Mouse (Mus musculus): ENCODE measurements around the gene Dhrs1. TPM values are rescaled to one million over a fixed set of nuclear protein-coding genes. Genes with fewer than 3 reads are reported as not detected.

Dhrs1 gene
- polyA plus RNA-seq (2014; fragmentation: Illumina TruSeq; extraction: RNeasy Lipid Tissue Mini Kit (QIAGEN cat#74804); ENCODE audit: low read depth, low replicate concordance): 15.6 TPM

DNA sequence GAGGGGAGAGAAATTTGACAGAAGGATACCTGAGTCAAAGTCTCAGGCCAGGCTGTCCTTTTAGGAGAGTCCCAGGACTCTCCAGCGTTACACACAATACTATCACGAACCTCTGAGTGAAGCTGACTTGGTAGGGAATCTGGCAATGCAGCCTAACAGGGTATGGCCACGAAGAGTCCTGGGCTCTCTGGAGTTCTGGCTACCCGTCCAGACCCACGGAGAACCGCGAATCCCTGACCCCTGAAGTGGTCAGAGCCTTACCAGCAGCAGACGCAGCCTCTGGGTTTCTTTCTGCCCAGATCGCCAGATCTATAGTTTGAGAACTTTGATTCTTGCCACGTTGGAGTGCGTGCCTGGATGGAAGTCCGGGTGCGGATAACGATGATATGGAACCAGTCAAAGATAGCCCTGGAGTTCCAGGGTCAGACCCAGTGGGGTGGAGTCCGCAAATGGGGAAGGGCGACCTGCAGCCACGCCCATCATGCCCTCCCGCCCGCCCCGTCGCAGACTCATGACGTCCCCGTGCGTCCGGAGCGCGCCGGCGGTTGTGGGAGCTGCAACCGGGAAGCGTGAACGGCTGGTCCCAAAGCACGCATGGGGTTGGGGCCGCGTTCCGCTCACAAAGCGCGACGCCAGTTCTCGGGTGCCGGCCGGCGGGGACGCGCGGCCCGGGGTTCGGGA lies at the start of gene Dhrs1, which contains the start of gene Nop9:
Gene Dhrs1 (minus strand): TSS at position 511 of the 681 bp plus-strand sequence.
Gene Nop9 (plus strand): TSS at position 514 of the 681 bp plus-strand sequence.

DNA sequence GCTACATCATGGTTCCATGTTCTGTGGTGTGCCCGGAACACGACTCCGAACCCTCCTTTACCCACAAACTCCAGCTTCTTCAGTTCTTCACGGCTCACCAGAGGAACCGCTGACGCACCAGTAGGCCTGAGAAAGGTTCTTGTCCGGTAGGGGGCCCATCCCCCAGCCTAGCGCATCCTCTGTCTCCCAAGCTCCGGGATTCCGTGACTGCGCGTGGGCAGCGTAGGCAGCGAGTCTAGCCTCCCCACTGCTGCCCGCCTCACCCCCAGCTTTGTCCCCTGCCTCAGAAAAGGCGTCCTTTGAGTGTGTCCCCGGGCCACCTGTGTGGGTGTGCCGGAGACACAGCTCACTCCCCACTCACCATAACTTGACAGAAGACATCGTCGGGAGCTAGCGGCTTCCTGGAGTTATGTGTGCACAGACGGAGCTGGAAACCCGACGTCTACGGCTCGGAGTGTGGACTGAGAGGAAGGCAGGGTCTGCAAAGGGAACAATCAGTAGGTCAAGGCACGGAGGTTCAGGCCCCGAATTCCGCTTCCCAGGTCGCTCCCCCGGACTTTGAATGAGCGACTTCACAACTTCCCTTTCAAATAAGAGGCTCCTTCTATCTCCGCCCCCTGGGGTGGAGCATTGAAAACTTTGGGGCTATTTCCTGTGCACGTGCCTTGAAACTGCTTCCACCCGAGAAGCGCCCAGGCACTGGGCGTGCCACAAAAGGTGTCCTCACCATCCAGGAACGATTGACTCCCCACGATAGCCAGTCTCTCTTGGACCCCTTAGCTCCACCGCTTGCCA lies 43.0 kb upstream of the Dhrs1 start, which contains the start of gene Ripk3:
Gene Ripk3 (minus strand): TSS at position 610 of the 795 bp plus-strand sequence.

DNA sequence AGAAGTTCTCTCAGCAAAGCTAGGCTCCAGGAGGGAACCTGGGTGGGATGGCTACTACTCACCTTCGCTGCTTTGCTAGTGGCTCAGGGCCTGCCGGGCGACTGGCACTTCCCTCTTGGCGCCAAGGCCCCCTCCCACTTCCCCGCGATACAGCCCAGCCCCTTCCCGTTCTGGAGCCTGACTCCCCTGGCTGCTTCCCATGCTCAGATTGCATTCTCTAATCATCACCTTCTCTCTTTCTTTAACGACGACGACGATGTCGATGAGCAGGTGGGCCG lies 38.4 kb upstream of the Dhrs1 start, which contains the start of gene Adcy4:
Gene Adcy4 (minus strand): TSS at position 138 of the 278 bp plus-strand sequence.

DNA sequence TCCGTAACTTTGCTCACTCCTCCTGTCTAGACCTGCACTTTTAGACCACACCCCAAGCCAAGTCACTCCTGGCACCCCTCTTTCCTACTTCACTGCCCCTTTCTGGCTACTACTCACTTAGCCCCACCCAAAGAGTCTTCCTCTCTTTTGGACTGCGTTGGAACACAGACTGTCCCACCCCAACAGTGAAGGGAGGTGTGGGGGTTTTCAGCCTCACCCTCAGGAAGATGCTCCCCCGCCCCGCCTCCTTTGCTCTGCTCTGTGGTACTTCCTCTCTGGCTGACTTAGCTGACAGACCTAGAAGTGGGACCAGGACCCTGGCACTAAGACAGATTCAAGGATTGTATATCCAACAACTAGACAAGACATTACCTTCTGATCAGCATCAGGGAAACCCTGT lies 20.2 kb upstream of the Dhrs1 start, which contains the start of gene Ltb4r1:
Gene Ltb4r1 (plus strand): TSS at position 267 of the 400 bp plus-strand sequence.

DNA sequence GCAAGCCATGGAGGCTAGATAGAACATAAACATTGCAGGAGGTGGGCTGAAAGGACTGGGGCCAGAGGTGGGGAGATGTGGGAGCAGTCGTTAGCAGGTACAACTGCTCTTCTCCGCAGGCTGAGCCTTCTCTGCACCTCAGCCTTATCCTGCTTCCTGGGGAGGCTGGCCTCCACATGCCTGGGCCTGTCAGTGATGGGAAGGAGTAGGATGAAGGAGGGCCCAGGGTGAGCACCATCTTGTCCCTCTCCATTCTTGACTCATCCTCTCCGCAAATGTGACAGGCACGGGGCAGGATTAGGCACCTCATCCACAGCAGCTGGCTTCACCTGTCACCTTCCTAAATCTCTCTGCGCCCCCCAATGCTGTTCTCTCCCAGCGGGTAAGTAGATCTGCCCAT lies 15.7 kb upstream of the Dhrs1 start, which contains the start of gene Ltb4r2:
Gene Ltb4r2 (plus strand): TSS at position 266 of the 400 bp plus-strand sequence.

DNA sequence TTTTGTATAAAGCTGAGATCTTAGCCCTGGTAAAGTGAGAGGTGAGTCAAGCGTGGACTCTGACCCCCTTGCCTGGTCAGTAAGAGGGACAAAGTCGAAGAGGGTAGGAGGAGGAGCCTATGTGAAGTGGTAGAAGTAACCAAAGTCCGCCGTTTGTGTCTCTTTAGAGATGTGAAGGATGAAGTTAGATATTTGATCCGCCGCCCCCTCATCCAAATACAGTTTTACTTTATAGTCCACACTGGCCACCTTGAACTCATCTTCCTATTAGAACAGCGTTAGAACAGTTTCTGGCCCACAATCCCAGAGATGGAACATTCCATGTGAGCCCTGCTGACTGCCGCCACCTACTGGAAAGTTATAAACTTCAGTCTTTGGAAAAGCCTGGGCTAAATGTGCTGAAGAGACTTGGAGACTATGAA lies 12.9 kb upstream of the Dhrs1 start, which contains the start of gene Cideb:
Gene Cideb (minus strand): TSS at position 96 of the 422 bp plus-strand sequence.

DNA sequence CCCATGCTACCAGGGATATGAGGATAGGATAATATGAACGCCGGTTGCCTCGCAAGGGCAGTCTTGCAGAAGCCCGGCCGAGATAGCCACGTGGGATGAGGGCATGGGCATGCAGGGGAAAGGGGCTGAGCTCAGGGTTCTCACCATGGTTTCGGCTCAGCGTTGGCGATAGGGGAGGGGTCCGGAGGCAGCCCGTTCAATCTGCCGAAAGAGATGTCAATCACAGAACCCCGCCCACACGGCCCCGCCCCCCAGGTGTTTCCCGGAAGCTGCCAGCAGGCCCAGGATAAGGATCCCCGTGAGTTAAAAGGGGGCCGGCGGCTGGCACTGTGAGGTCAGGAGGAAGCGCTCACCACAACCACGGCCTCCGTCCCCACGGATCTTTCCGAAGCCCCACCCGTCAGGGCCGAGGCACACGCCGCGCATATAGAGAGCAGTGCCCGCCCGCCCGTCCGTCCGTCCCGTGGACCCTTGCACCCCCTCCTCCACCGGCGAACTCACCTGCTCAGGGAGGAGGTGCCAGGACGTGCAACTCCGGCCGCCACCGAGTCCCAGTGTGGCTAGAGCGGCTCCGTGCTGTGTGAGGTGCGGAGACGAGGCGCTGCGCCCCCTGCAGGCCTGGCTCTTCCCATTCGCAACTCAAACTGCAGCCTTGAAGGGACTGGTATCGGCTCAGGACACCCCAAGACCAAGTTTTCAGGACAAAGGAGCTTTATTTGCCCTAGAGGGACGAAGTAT lies 23.6 kb downstream of the Dhrs1 start, which contains the start of gene Rabggta:
Gene Rabggta (minus strand): TSS at position 564 of the 738 bp plus-strand sequence.

DNA sequence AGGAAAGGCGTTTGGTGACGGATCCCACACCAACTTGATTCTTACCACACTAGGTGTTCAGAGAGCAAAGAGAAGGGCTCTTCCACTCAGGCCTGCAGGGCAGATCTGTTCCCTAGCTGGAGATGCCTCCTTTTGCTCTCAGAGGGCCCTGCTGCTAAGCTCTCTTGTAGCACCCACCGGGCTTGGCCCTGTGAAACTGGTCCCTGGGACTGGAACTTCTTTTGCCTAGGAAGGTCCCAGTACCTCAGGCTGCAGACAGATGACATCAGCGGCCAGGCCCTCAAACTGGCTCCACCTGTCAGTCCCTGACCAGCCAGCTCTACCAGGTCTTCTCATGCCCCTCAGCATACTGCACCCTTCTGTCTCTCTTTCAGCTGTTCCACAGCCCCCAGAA lies 31.8 kb downstream of the Dhrs1 start, which contains the start of gene Tgm1:
Gene Tgm1 (minus strand): TSS at position 198 of the 394 bp plus-strand sequence.

Other genes with a start within 250 kb of the Dhrs1 start
- not detected for gene Cpne6, start 235.2 kb downstream of the Dhrs1 start, polyA plus RNA-seq (2014; fragmentation: Illumina TruSeq; extraction: RNeasy Lipid Tissue Mini Kit (QIAGEN cat#74804); ENCODE audit: low read depth, low replicate concordance)
- gene Nrl, start 220.7 kb downstream of the Dhrs1 start, polyA plus RNA-seq (2014; fragmentation: Illumina TruSeq; extraction: RNeasy Lipid Tissue Mini Kit (QIAGEN cat#74804); ENCODE audit: low read depth, low replicate concordance): not detected
- gene Pck2, start 205.4 kb downstream of the Dhrs1 start, polyA plus RNA-seq (2014; fragmentation: Illumina TruSeq; extraction: RNeasy Lipid Tissue Mini Kit (QIAGEN cat#74804); ENCODE audit: low read depth, low replicate concordance): 4.3 TPM
- gene Dcaf11, start 185.7 kb downstream of the Dhrs1 start, polyA plus RNA-seq (2014; fragmentation: Illumina TruSeq; extraction: RNeasy Lipid Tissue Mini Kit (QIAGEN cat#74804); ENCODE audit: low read depth, low replicate concordance): 19.7 TPM
- not detected for gene A730061H03Rik, start 185.3 kb downstream of the Dhrs1 start, polyA plus RNA-seq (2014; fragmentation: Illumina TruSeq; extraction: RNeasy Lipid Tissue Mini Kit (QIAGEN cat#74804); ENCODE audit: low read depth, low replicate concordance)
- gene Fitm1, start 170.1 kb downstream of the Dhrs1 start, polyA plus RNA-seq (2014; fragmentation: Illumina TruSeq; extraction: RNeasy Lipid Tissue Mini Kit (QIAGEN cat#74804); ENCODE audit: low read depth, low replicate concordance): not detected
- gene Psme1, start 167.6 kb downstream of the Dhrs1 start, polyA plus RNA-seq (2014; fragmentation: Illumina TruSeq; extraction: RNeasy Lipid Tissue Mini Kit (QIAGEN cat#74804); ENCODE audit: low read depth, low replicate concordance): 266 TPM
- 10.2 TPM for gene Emc9, start 160.4 kb downstream of the Dhrs1 start, polyA plus RNA-seq (2014; fragmentation: Illumina TruSeq; extraction: RNeasy Lipid Tissue Mini Kit (QIAGEN cat#74804); ENCODE audit: low read depth, low replicate concordance)
- gene Psme2, start 154.6 kb downstream of the Dhrs1 start, polyA plus RNA-seq (2014; fragmentation: Illumina TruSeq; extraction: RNeasy Lipid Tissue Mini Kit (QIAGEN cat#74804); ENCODE audit: low read depth, low replicate concordance): 161 TPM
- gene Rnf31, start 154.0 kb downstream of the Dhrs1 start, polyA plus RNA-seq (2014; fragmentation: Illumina TruSeq; extraction: RNeasy Lipid Tissue Mini Kit (QIAGEN cat#74804); ENCODE audit: low read depth, low replicate concordance): 6.4 TPM
- gene Irf9, start 142.1 kb downstream of the Dhrs1 start, polyA plus RNA-seq (2014; fragmentation: Illumina TruSeq; extraction: RNeasy Lipid Tissue Mini Kit (QIAGEN cat#74804); ENCODE audit: low read depth, low replicate concordance): 44.9 TPM
- 2.4 TPM for gene Rec8, start 127.7 kb downstream of the Dhrs1 start, polyA plus RNA-seq (2014; fragmentation: Illumina TruSeq; extraction: RNeasy Lipid Tissue Mini Kit (QIAGEN cat#74804); ENCODE audit: low read depth, low replicate concordance)
- 13.4 TPM for gene Ipo4, start 109.7 kb downstream of the Dhrs1 start, polyA plus RNA-seq (2014; fragmentation: Illumina TruSeq; extraction: RNeasy Lipid Tissue Mini Kit (QIAGEN cat#74804); ENCODE audit: low read depth, low replicate concordance)
- gene Gm49378, start 107.8 kb downstream of the Dhrs1 start, polyA plus RNA-seq (2014; fragmentation: Illumina TruSeq; extraction: RNeasy Lipid Tissue Mini Kit (QIAGEN cat#74804); ENCODE audit: low read depth, low replicate concordance): 1.7 TPM
- 48.9 TPM for gene Tm9sf1, start 101.9 kb downstream of the Dhrs1 start, polyA plus RNA-seq (2014; fragmentation: Illumina TruSeq; extraction: RNeasy Lipid Tissue Mini Kit (QIAGEN cat#74804); ENCODE audit: low read depth, low replicate concordance)
- gene Tssk4, start 95.5 kb downstream of the Dhrs1 start, polyA plus RNA-seq (2014; fragmentation: Illumina TruSeq; extraction: RNeasy Lipid Tissue Mini Kit (QIAGEN cat#74804); ENCODE audit: low read depth, low replicate concordance): not detected
- gene Mdp1, start 85.2 kb downstream of the Dhrs1 start, polyA plus RNA-seq (2014; fragmentation: Illumina TruSeq; extraction: RNeasy Lipid Tissue Mini Kit (QIAGEN cat#74804); ENCODE audit: low read depth, low replicate concordance): 32.2 TPM
- 44.1 TPM for gene Gmpr2, start 73.7 kb downstream of the Dhrs1 start, polyA plus RNA-seq (2014; fragmentation: Illumina TruSeq; extraction: RNeasy Lipid Tissue Mini Kit (QIAGEN cat#74804); ENCODE audit: low read depth, low replicate concordance)
- 81.5 TPM for gene Nedd8, start 73.6 kb downstream of the Dhrs1 start, polyA plus RNA-seq (2014; fragmentation: Illumina TruSeq; extraction: RNeasy Lipid Tissue Mini Kit (QIAGEN cat#74804); ENCODE audit: low read depth, low replicate concordance)
- gene Tinf2, start 63.9 kb downstream of the Dhrs1 start, polyA plus RNA-seq (2014; fragmentation: Illumina TruSeq; extraction: RNeasy Lipid Tissue Mini Kit (QIAGEN cat#74804); ENCODE audit: low read depth, low replicate concordance): 10.6 TPM
- gene Tgm1, start 31.8 kb downstream of the Dhrs1 start, polyA plus RNA-seq (2014; fragmentation: Illumina TruSeq; extraction: RNeasy Lipid Tissue Mini Kit (QIAGEN cat#74804); ENCODE audit: low read depth, low replicate concordance): not detected
- gene Rabggta, start 23.4 kb downstream of the Dhrs1 start, polyA plus RNA-seq (2014; fragmentation: Illumina TruSeq; extraction: RNeasy Lipid Tissue Mini Kit (QIAGEN cat#74804); ENCODE audit: low read depth, low replicate concordance): 0.47 TPM
- 6.7 TPM for gene Nop9, start within 50 bp of the Dhrs1 start, polyA plus RNA-seq (2014; fragmentation: Illumina TruSeq; extraction: RNeasy Lipid Tissue Mini Kit (QIAGEN cat#74804); ENCODE audit: low read depth, low replicate concordance)
- not detected for gene Cideb, start 12.8 kb upstream of the Dhrs1 start, polyA plus RNA-seq (2014; fragmentation: Illumina TruSeq; extraction: RNeasy Lipid Tissue Mini Kit (QIAGEN cat#74804); ENCODE audit: low read depth, low replicate concordance)
- gene Ltb4r2, start 15.7 kb upstream of the Dhrs1 start, polyA plus RNA-seq (2014; fragmentation: Illumina TruSeq; extraction: RNeasy Lipid Tissue Mini Kit (QIAGEN cat#74804); ENCODE audit: low read depth, low replicate concordance): not detected
- 0.41 TPM for gene Ltb4r1, start 20.3 kb upstream of the Dhrs1 start, polyA plus RNA-seq (2014; fragmentation: Illumina TruSeq; extraction: RNeasy Lipid Tissue Mini Kit (QIAGEN cat#74804); ENCODE audit: low read depth, low replicate concordance)
- gene Adcy4, start 38.4 kb upstream of the Dhrs1 start, polyA plus RNA-seq (2014; fragmentation: Illumina TruSeq; extraction: RNeasy Lipid Tissue Mini Kit (QIAGEN cat#74804); ENCODE audit: low read depth, low replicate concordance): 1.1 TPM
- gene Ripk3, start 43.2 kb upstream of the Dhrs1 start, polyA plus RNA-seq (2014; fragmentation: Illumina TruSeq; extraction: RNeasy Lipid Tissue Mini Kit (QIAGEN cat#74804); ENCODE audit: low read depth, low replicate concordance): not detected
- gene Nfatc4, start 77.5 kb upstream of the Dhrs1 start, polyA plus RNA-seq (2014; fragmentation: Illumina TruSeq; extraction: RNeasy Lipid Tissue Mini Kit (QIAGEN cat#74804); ENCODE audit: low read depth, low replicate concordance): 2.6 TPM
- 0.41 TPM for gene Nynrin, start 108.3 kb upstream of the Dhrs1 start, polyA plus RNA-seq (2014; fragmentation: Illumina TruSeq; extraction: RNeasy Lipid Tissue Mini Kit (QIAGEN cat#74804); ENCODE audit: low read depth, low replicate concordance)
- gene Cbln3, start 138.7 kb upstream of the Dhrs1 start, polyA plus RNA-seq (2014; fragmentation: Illumina TruSeq; extraction: RNeasy Lipid Tissue Mini Kit (QIAGEN cat#74804); ENCODE audit: low read depth, low replicate concordance): not detected
- gene Khnyn, start 139.3 kb upstream of the Dhrs1 start, polyA plus RNA-seq (2014; fragmentation: Illumina TruSeq; extraction: RNeasy Lipid Tissue Mini Kit (QIAGEN cat#74804); ENCODE audit: low read depth, low replicate concordance): 9.7 TPM
- 16.7 TPM for gene Sdr39u1, start 154.6 kb upstream of the Dhrs1 start, polyA plus RNA-seq (2014; fragmentation: Illumina TruSeq; extraction: RNeasy Lipid Tissue Mini Kit (QIAGEN cat#74804); ENCODE audit: low read depth, low replicate concordance)
- 2.0 TPM for gene Cma1, start 199.0 kb upstream of the Dhrs1 start, polyA plus RNA-seq (2014; fragmentation: Illumina TruSeq; extraction: RNeasy Lipid Tissue Mini Kit (QIAGEN cat#74804); ENCODE audit: low read depth, low replicate concordance)
- gene Cma2, start 205.3 kb upstream of the Dhrs1 start, polyA plus RNA-seq (2014; fragmentation: Illumina TruSeq; extraction: RNeasy Lipid Tissue Mini Kit (QIAGEN cat#74804); ENCODE audit: low read depth, low replicate concordance): not detected